ENCODE assay signal across 8 mouse cellular contexts in genomic region chr7:30198481-30198971, GRCm38 (mm10). TPM values are rescaled to one million over a fixed set of nuclear protein-coding genes. Genes with fewer than 3 reads are reported as not detected.
DNase-seq lines count a peak whose midpoint lies in the region; ATAC-seq and TF ChIP-seq lines count a peak whose summit lies in the region.

Capns1 (minus strand) TSS chr7:30198811.

- H3K4me1 ChIP-seq in heart, adult 2 months (ENCODE audit: control insufficient read depth, insufficient read depth, low read length): peaks cover 4% of the 10 kb centered on the region
- H3K4me1 ChIP-seq in kidney, adult 2 months (ENCODE audit: control insufficient read depth, insufficient read depth, low read length): no peaks in the 10 kb centered on the region; the same call in 1 of the 2 replicates
- H3K4me1 ChIP-seq in liver, adult 2 months (ENCODE audit: control insufficient read depth, insufficient read depth, low read length): 0 out of 2 replicates have a peak, but pooled peaks cover 1% of the 10 kb centered on the region
- H3K4me1 ChIP-seq in testis, adult 2 months (ENCODE audit: control insufficient read depth, insufficient read depth, low read length): peaks cover 36% of the 10 kb centered on the region

- intact Hi-C loops in heart, adult 2 months (cut with DNase I): loop anchor here (1.0 kb wide), 1 partner anchor 17 kb away; no protein-coding TSS in a partner anchor

- no peaks in the 10 kb centered on the region for H3K79me2 ChIP-seq in heart, adult 2 months (replicated peaks; ENCODE audit: control insufficient read depth, insufficient read depth, low read length)
- no peaks in the 10 kb centered on the region for H3K79me2 ChIP-seq in liver, adult 2 months (ENCODE audit: control insufficient read depth, insufficient read depth, low read length)

- TF ChIP-seq POLR2A in heart, adult 2 months (IDR thresholded peaks at IDR 0.05; ENCODE audit: insufficient read depth, low read depth, low read length): no peak
- no peak for TF ChIP-seq POLR2A in kidney, adult 2 months (IDR thresholded peaks at IDR 0.05; ENCODE audit: low read depth, low read length)
- TF ChIP-seq POLR2A in liver, adult 2 months (IDR thresholded peaks at IDR 0.05; ENCODE audit: extremely low read depth, insufficient read depth, low read length): no peak
- TF ChIP-seq POLR2A in testis, adult 2 months (IDR thresholded peaks at IDR 0.05; ENCODE audit: control insufficient read depth, low read depth, low read length): no peak

- H3K27me3 ChIP-seq in heart, adult 2 months (ENCODE audit: control insufficient read depth, insufficient read depth, low read length): no peaks in the 10 kb centered on the region
- no peaks in the 10 kb centered on the region for H3K27me3 ChIP-seq in kidney, adult 2 months (replicated peaks; ENCODE audit: control insufficient read depth, insufficient read depth, low read length)
- no peaks in the 10 kb centered on the region for H3K27me3 ChIP-seq in liver, adult 2 months (ENCODE audit: control insufficient read depth, insufficient read depth, low read length)
- no peaks in the 10 kb centered on the region for H3K27me3 ChIP-seq in testis, adult 2 months (ENCODE audit: control insufficient read depth, insufficient read depth, low read length)

- H3K36me3 ChIP-seq in heart, adult 2 months (ENCODE audit: control insufficient read depth, insufficient read depth, low read length): no peaks in the 10 kb centered on the region; the same call in 1 of the 2 replicates
- H3K36me3 ChIP-seq in kidney, adult 2 months (ENCODE audit: control insufficient read depth, insufficient read depth, low read length): no peaks in the 10 kb centered on the region
- H3K36me3 ChIP-seq in liver, adult 2 months (ENCODE audit: control insufficient read depth, insufficient read depth, low read length): no peaks in the 10 kb centered on the region
- no peaks in the 10 kb centered on the region for H3K36me3 ChIP-seq in testis, adult 2 months (ENCODE audit: control insufficient read depth, insufficient read depth, low read length)

- peak; percentile 92 for TF ChIP-seq CTCF in heart, adult 2 months (IDR thresholded peaks at IDR 0.05)
- TF ChIP-seq CTCF in kidney, adult 2 months (conservative IDR thresholded peaks at IDR 0.05; ENCODE audit: insufficient read depth, insufficient read length, low read depth, low read length): peak; percentile 96
- TF ChIP-seq CTCF in liver, adult 2 months (IDR thresholded peaks at IDR 0.05; ENCODE audit: low read depth, low read length): peak; percentile 86
- TF ChIP-seq CTCF in testis, adult 2 months (IDR thresholded peaks at IDR 0.05; ENCODE audit: control insufficient read depth, insufficient read depth, insufficient replicate concordance, low read depth, low read length): peak; percentile 71; the same call in 1 of the 2 replicates

- no peak within 1 kb of the TSS for H3K4me3 ChIP-seq in heart, adult 2 months
- no peak within 1 kb of the TSS for H3K4me3 ChIP-seq in kidney, adult 2 months (ENCODE audit: insufficient read depth, low read depth, low read length)
- no peak within 1 kb of the TSS for H3K4me3 ChIP-seq in liver, adult 2 months (ENCODE audit: insufficient read depth, low read depth, low read length)
- no peak within 1 kb of the TSS; the same call in 1 of the 2 replicates for H3K4me3 ChIP-seq in testis, adult 2 months (ENCODE audit: control insufficient read depth, low read depth, low read length)

- DNase-seq in CD4-positive, CD25-positive, alpha-beta regulatory T cell, adult 2 months (ENCODE audit: low read depth, low spot score): peak; percentile 91
- peak; percentile 70 to 91 for DNase-seq in adrenal gland, adult (ENCODE audit: inconsistent age in 2 of 2, low spot score in 1 of 2)
- DNase-seq in embryo, embryonic 11.5 days (ENCODE audit: low read depth, low spot score): peak; percentile 72
- peak; percentile 56 to 57 for DNase-seq in heart, adult 2 months
- DNase-seq in kidney, adult 2 months: peak; percentile 77
- DNase-seq in liver, adult 2 months (ENCODE audit: extremely low read depth, low read depth, low spot score): peak; percentile 68

- H3K27ac ChIP-seq in heart, adult 2 months: no peak within 1 kb of the TSS
- no peak within 1 kb of the TSS for H3K27ac ChIP-seq in kidney, adult 2 months (ENCODE audit: insufficient read depth, low read depth, low read length)
- no peak within 1 kb of the TSS for H3K27ac ChIP-seq in liver, adult 2 months (replicated peaks; ENCODE audit: insufficient read depth, low read depth, low read length)
- H3K27ac ChIP-seq in testis, adult 2 months (ENCODE audit: control insufficient read depth, insufficient read depth, low read depth, low read length): peak within 1 kb of the TSS; percentile 79

- no peak within 1 kb of the TSS for H3K9ac ChIP-seq in heart, adult 2 months (ENCODE audit: low read depth, low read length)
- no peak within 1 kb of the TSS for H3K9ac ChIP-seq in liver, adult 2 months (ENCODE audit: low read depth, low read length)

- peak; percentile 72 for TF ChIP-seq EP300 in heart, adult 2 months (IDR thresholded peaks at IDR 0.05; ENCODE audit: insufficient read depth, low read depth, low read length)

- peak; percentile 73 for ATAC-seq in monocyte, adult 5-6 weeks (replicated peaks; ENCODE audit: insufficient number of reproducible peaks, low FRiP score, low TSS enrichment, poor library complexity, severe bottlenecking)

- WGBS in heart, adult 2 months: 5% methylated on average over 8 of the region's 8 CpGs
- WGBS in kidney, adult 2 months: 2% methylated on average over 8 of the region's 8 CpGs
- 13% methylated on average over 8 of the region's 8 CpGs for WGBS in liver, adult 2 months

RNA-seq across cellular contexts. Expression of gene Capns1, which starts in this region (rescaled TPM):
- total RNA-seq in heart, adult 2 months (2021): 100 to 1,000 TPM; 274 to 315 TPM
- polyA plus RNA-seq in heart, adult 2 months (2012; rRNA removed): 826 and 1,000 TPM in 2 replicates
- polyA plus RNA-seq in kidney, adult 2 months (2012; rRNA removed): 724 and 781 TPM in 2 replicates
- total RNA-seq in liver, adult 2 months (2014; rRNA removed): 65.5 and 73.6 TPM in 2 replicates
- polyA plus RNA-seq in liver, adult 2 months (2012; rRNA removed): 235 and 253 TPM in 2 replicates
- total RNA-seq in monocyte, adult 5-6 weeks (2017): 217 to 229 TPM (median 219 TPM) in 3 replicates
- polyA plus RNA-seq in testis, adult 2 months (2012; rRNA removed): 562 and 592 TPM in 2 replicates
